8 mouse cellular contexts compared by ENCODE assay signal in the genomic region with DNA sequence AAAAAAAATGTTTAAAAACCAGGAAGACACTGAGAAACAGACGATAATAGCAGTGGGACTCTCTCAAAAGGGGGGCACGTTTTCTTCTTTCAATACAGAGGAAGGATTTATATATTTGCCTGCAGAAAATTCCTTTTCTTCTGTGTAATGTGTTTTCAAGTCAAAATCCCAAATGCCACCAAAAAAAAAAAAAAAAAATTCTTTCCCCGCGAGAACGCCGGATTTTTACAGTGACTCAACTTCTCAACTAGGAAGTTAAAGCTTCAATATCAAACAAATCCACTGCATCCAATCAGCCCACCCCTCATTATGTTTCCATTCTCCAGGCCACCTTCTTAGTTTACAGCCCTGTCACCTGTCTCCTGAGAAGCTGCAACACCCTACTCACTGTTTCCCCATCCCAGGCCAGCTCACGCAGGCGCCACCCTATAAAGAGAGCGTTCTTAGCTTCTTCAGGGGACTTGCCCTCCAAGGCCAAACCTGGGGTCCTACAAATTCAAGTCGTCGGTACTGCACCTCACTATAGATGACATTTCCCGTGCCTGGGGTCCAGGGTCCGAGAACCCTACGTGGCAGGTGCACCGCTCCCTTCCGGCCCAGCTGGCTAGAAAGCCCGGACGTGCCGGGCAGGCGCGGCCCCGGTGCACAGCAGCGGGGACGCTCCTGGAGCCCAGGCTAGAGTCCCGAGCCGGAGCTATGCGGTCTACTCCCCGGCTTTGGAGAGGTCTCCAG. TPM values are rescaled to one million over a fixed set of nuclear protein-coding genes. Genes with fewer than 3 reads are reported as not detected.
DNase-seq lines count a peak whose midpoint lies in the region; ATAC-seq and TF ChIP-seq lines count a peak whose summit lies in the region.

No protein-coding gene starts in this region.

- peak overlapping the region; percentile 97 for H3K4me2 ChIP-seq in kidney, postnatal 0 days (ENCODE audit: low read length)
- peak overlapping the region; percentile 82 for H3K4me2 ChIP-seq in hindbrain, embryonic 15.5 days
- H3K4me2 ChIP-seq in midbrain, embryonic 15.5 days, result peak overlapping the region; percentile 93

- DNase-seq in kidney, postnatal 0 days (ENCODE audit: low spot score), result no peak
- DNase-seq in kidney, postnatal 14 days, result no peak
- no peak for DNase-seq in right cerebral cortex, postnatal 14 days
- no peak for DNase-seq in spleen, postnatal 10 days (ENCODE audit: low spot score in 2 of 2)

- H3K27ac ChIP-seq in kidney, postnatal 0 days, result peak overlapping the region; percentile 96
- peak overlapping the region; percentile 86 for H3K27ac ChIP-seq in bone marrow macrophage, adult 2 months (ENCODE audit: insufficient read depth, low read depth, low read length)
- peak overlapping the region; percentile 96 for H3K27ac ChIP-seq in hindbrain, embryonic 15.5 days (replicated peaks)
- peak overlapping the region; percentile 97 for H3K27ac ChIP-seq in midbrain, embryonic 15.5 days

- 6% methylated on average over 28 of the region's 28 CpGs for WGBS in kidney, postnatal 0 days
- WGBS in hindbrain, embryonic 15.5 days, result 9% methylated on average over 28 of the region's 28 CpGs
- 10% methylated on average over 28 of the region's 28 CpGs for WGBS in midbrain, embryonic 15.5 days

- no peaks in the 10 kb centered on the region for H3K36me3 ChIP-seq in kidney, postnatal 0 days (ENCODE audit: insufficient read depth, low read length)
- H3K36me3 ChIP-seq in hindbrain, embryonic 15.5 days, result no peaks in the 10 kb centered on the region
- H3K36me3 ChIP-seq in midbrain, embryonic 15.5 days (replicated peaks), result no peaks in the 10 kb centered on the region

- H3K27me3 ChIP-seq in kidney, postnatal 0 days (ENCODE audit: insufficient read depth, low read length), result no peaks in the 10 kb centered on the region
- no peaks in the 10 kb centered on the region for H3K27me3 ChIP-seq in hindbrain, embryonic 15.5 days
- no peaks in the 10 kb centered on the region for H3K27me3 ChIP-seq in midbrain, embryonic 15.5 days (replicated peaks)

- no peak for ATAC-seq in kidney, postnatal 0 days (replicated peaks; ENCODE audit: low FRiP score, low read depth)
- ATAC-seq in hindbrain, embryonic 15.5 days (ENCODE audit: low FRiP score, low read depth), result no peak
- ATAC-seq in midbrain, embryonic 15.5 days (replicated peaks), result peak; percentile 21; the same call in 1 of the 2 replicates
- no peak; the same call in 1 of the 2 replicates for ATAC-seq in megakaryocyte progenitor cell, adult 5-6 weeks (replicated peaks; ENCODE audit: poor library complexity)

- peak overlapping the region; percentile 84 for H3K9ac ChIP-seq in kidney, postnatal 0 days (ENCODE audit: low read depth, low read length)
- peak overlapping the region; percentile 85 for H3K9ac ChIP-seq in hindbrain, embryonic 15.5 days
- peak overlapping the region; percentile 76 for H3K9ac ChIP-seq in midbrain, embryonic 15.5 days

- no peaks in the 10 kb centered on the region for H3K9me3 ChIP-seq in kidney, postnatal 0 days (replicated peaks; ENCODE audit: low read length)
- H3K9me3 ChIP-seq in hindbrain, embryonic 15.5 days, result no peaks in the 10 kb centered on the region
- no peaks in the 10 kb centered on the region for H3K9me3 ChIP-seq in midbrain, embryonic 15.5 days

- H3K4me1 ChIP-seq in kidney, postnatal 0 days (replicated peaks; ENCODE audit: insufficient read depth, low read length), result 0 out of 2 replicates have a peak, but pooled peaks cover 6% of the 10 kb centered on the region
- peaks cover 14% of the 10 kb centered on the region for H3K4me1 ChIP-seq in bone marrow macrophage, adult 2 months (ENCODE audit: control insufficient read depth, insufficient read depth, low read length)
- peaks cover 16% of the 10 kb centered on the region for H3K4me1 ChIP-seq in hindbrain, embryonic 15.5 days (replicated peaks)
- H3K4me1 ChIP-seq in midbrain, embryonic 15.5 days, result peaks cover 16% of the 10 kb centered on the region

- no peak for TF ChIP-seq CTCF in kidney, postnatal 0 days (IDR thresholded peaks at IDR 0.05; ENCODE audit: low read depth)
- TF ChIP-seq CTCF in bone marrow macrophage, adult 2 months (IDR thresholded peaks at IDR 0.05; ENCODE audit: low read depth, low read length), result no peak

- H3K4me3 ChIP-seq in kidney, postnatal 0 days (replicated peaks; ENCODE audit: low read depth, low read length), result peak overlapping the region; percentile 76
- H3K4me3 ChIP-seq in bone marrow macrophage, adult 2 months (ENCODE audit: insufficient read depth, low read length), result peak overlapping the region; percentile 100
- H3K4me3 ChIP-seq in hindbrain, embryonic 15.5 days, result peak overlapping the region; percentile 95
- H3K4me3 ChIP-seq in midbrain, embryonic 15.5 days, result peak overlapping the region; percentile 82

- no peak for TF ChIP-seq POLR2A in bone marrow macrophage, adult 2 months (IDR thresholded peaks at IDR 0.05; ENCODE audit: borderline replicate concordance, low read depth, low read length)

RNA-seq across cellular contexts. Expression of a gene that starts 0.8 kb away (rescaled TPM):
- polyA plus RNA-seq in kidney, postnatal 0 days (2015; fragmentation: Nextera tagmentation; extraction: Ambion mirVana), result 50.7 and 55.4 TPM in 2 replicates
- 37.8 and 38.3 TPM in 2 replicates for polyA plus RNA-seq in bone marrow macrophage, adult 2 months (2012; ENCODE audit: insufficient read depth, insufficient read length, missing spikeins)
- 73.2 and 76.4 TPM in 2 replicates for polyA plus RNA-seq in hindbrain, embryonic 15.5 days (2015; fragmentation: Nextera tagmentation; extraction: Ambion mirVana)
- polyA plus RNA-seq in midbrain, embryonic 15.5 days (2015; fragmentation: Nextera tagmentation; extraction: Ambion mirVana), result 78.2 and 80.9 TPM in 2 replicates
- 56.9 and 71.1 TPM in 2 replicates for total RNA-seq in megakaryocyte progenitor cell, adult 5-6 weeks (2015)
- 60.1 and 71.0 TPM in 2 replicates for total RNA-seq in megakaryocyte progenitor cell, adult 5-6 weeks (2017)

RNA-seq across cellular contexts. Expression of a gene that starts 0.8 kb away (rescaled TPM):
- 193 and 196 TPM in 2 replicates for polyA plus RNA-seq in kidney, postnatal 0 days (2015; fragmentation: Nextera tagmentation; extraction: Ambion mirVana)
- 24.2 and 26.6 TPM in 2 replicates for polyA plus RNA-seq in bone marrow macrophage, adult 2 months (2012; ENCODE audit: insufficient read depth, insufficient read length, missing spikeins)
- polyA plus RNA-seq in hindbrain, embryonic 15.5 days (2015; fragmentation: Nextera tagmentation; extraction: Ambion mirVana), result 40.4 and 47.6 TPM in 2 replicates
- polyA plus RNA-seq in midbrain, embryonic 15.5 days (2015; fragmentation: Nextera tagmentation; extraction: Ambion mirVana), result 34.8 and 38.4 TPM in 2 replicates
- total RNA-seq in megakaryocyte progenitor cell, adult 5-6 weeks (2015), result 100 and 106 TPM in 2 replicates
- total RNA-seq in megakaryocyte progenitor cell, adult 5-6 weeks (2017), result 104 and 129 TPM in 2 replicates
